ENCODE assay signal across 9 mouse cellular contexts in genomic region chr12:102319899-102320298, GRCm38 (mm10). TPM values are rescaled to one million over a fixed set of nuclear protein-coding genes. Genes with fewer than 3 reads are reported as not detected.
DNase-seq lines count a peak whose midpoint lies in the region; ATAC-seq and TF ChIP-seq lines count a peak whose summit lies in the region.
"Had no signal": no experiment of that assay in that cellular context is flagged by ENCODE, and none has a peak within 500 bp of the region (broad histone marks: within the 10 kb centered on the region; RNA-seq: fewer than 3 reads in every experiment).

No protein-coding gene starts in this region.

- no peaks in the 10 kb centered on the region for H3K27me3 ChIP-seq in heart, adult 2 months (ENCODE audit: control insufficient read depth, insufficient read depth, low read length)
- no peaks in the 10 kb centered on the region for H3K27me3 ChIP-seq in intestine, embryonic 14.5 days (replicated peaks; ENCODE audit: control insufficient read depth, insufficient read depth, low read length)
- no peaks in the 10 kb centered on the region for H3K27me3 ChIP-seq in liver, embryonic 11.5 days (replicated peaks; ENCODE audit: control insufficient read depth, insufficient read depth, low read length)
- H3K27me3 ChIP-seq in forebrain, embryonic 16.5 days (replicated peaks; ENCODE audit: control insufficient read depth, insufficient read depth, low read length), result no peaks in the 10 kb centered on the region
- H3K27me3 ChIP-seq: neural tube, embryonic 13.5 days had no signal

- peaks cover 37% of the 10 kb centered on the region for H3K36me3 ChIP-seq in heart, adult 2 months (ENCODE audit: control insufficient read depth, insufficient read depth, low read length)
- peaks cover 7% of the 10 kb centered on the region for H3K36me3 ChIP-seq in intestine, embryonic 14.5 days (ENCODE audit: control insufficient read depth, insufficient read depth, low read length)
- no peaks in the 10 kb centered on the region; the same call in 1 of the 2 replicates for H3K36me3 ChIP-seq in liver, embryonic 11.5 days (ENCODE audit: control insufficient read depth, insufficient read depth, low read length)
- no peaks in the 10 kb centered on the region for H3K36me3 ChIP-seq in forebrain, embryonic 16.5 days (ENCODE audit: control insufficient read depth, insufficient read depth)
- H3K36me3 ChIP-seq: neural tube, embryonic 13.5 days had no signal

- TF ChIP-seq POLR2A in heart, adult 2 months (IDR thresholded peaks at IDR 0.05; ENCODE audit: insufficient read depth, low read depth, low read length), result no peak

- TF ChIP-seq EP300 in heart, adult 2 months (IDR thresholded peaks at IDR 0.05; ENCODE audit: insufficient read depth, low read depth, low read length), result peak; percentile 81

- peak in 1 of 2 experiments; percentile 36 for DNase-seq in heart, adult 2 months
- DNase-seq in heart, postnatal 25 days (ENCODE audit: low spot score), result no peak
- DNase-seq in intestine, embryonic 14.5 days (ENCODE audit: low spot score), result no peak
- no peak for DNase-seq in liver, embryonic 11.5 days (ENCODE audit: low spot score)
- DNase-seq in skeletal muscle tissue, adult 2 months (ENCODE audit: low read depth, low spot score), result peak; percentile 43
- no peak for DNase-seq in gastrocnemius, postnatal 10 days
- DNase-seq in thymus, adult 18-20 months, result no peak

- H3K9me3 ChIP-seq in intestine, embryonic 14.5 days (ENCODE audit: control insufficient read depth, low read length), result no peaks in the 10 kb centered on the region
- H3K9me3 ChIP-seq in liver, embryonic 11.5 days (ENCODE audit: control insufficient read depth, low read length), result no peaks in the 10 kb centered on the region
- no peaks in the 10 kb centered on the region for H3K9me3 ChIP-seq in forebrain, embryonic 16.5 days (ENCODE audit: control insufficient read depth, low read length)
- H3K9me3 ChIP-seq: neural tube, embryonic 13.5 days had no signal

- 38% methylated on average over 2 of the region's 2 CpGs for WGBS in heart, adult 2 months
- WGBS in intestine, embryonic 14.5 days, result 40% methylated on average over 2 of the region's 2 CpGs
- 24% methylated on average over 2 of the region's 2 CpGs for WGBS in liver, embryonic 11.5 days
- WGBS in forebrain, embryonic 16.5 days, result 80% methylated on average over 2 of the region's 2 CpGs

- no peak overlapping the region for H3K4me2 ChIP-seq in intestine, embryonic 14.5 days (ENCODE audit: low read length)
- H3K4me2 ChIP-seq in liver, embryonic 11.5 days, result no peak overlapping the region
- H3K4me2 ChIP-seq in forebrain, embryonic 16.5 days (ENCODE audit: low read length), result no peak overlapping the region
- H3K4me2 ChIP-seq: neural tube, embryonic 13.5 days had no signal

- H3K27ac ChIP-seq in heart, adult 2 months, result peak overlapping the region; percentile 86
- H3K27ac ChIP-seq in intestine, embryonic 14.5 days (ENCODE audit: low read depth), result no peak overlapping the region
- H3K27ac ChIP-seq in liver, embryonic 11.5 days (ENCODE audit: low read depth, low read length), result no peak overlapping the region; the same call in 1 of the 2 replicates
- no peak overlapping the region for H3K27ac ChIP-seq in forebrain, embryonic 16.5 days (ENCODE audit: low read length)
- H3K27ac ChIP-seq: neural tube, embryonic 13.5 days had no signal

- ATAC-seq in intestine, embryonic 14.5 days (replicated peaks; ENCODE audit: low FRiP score, low TSS enrichment, low read depth), result peak; percentile 59; the same call in 1 of the 2 replicates
- ATAC-seq in liver, embryonic 11.5 days (replicated peaks; ENCODE audit: low FRiP score), result peak; percentile 59
- ATAC-seq in forebrain, embryonic 16.5 days, result no peak

- H3K9ac ChIP-seq in heart, adult 2 months (ENCODE audit: low read depth, low read length), result no peak overlapping the region
- no peak overlapping the region for H3K9ac ChIP-seq in intestine, embryonic 14.5 days (ENCODE audit: low read length)
- no peak overlapping the region for H3K9ac ChIP-seq in liver, embryonic 11.5 days (ENCODE audit: low read depth, low read length)
- no peak overlapping the region for H3K9ac ChIP-seq in forebrain, embryonic 16.5 days (replicated peaks; ENCODE audit: low read depth, low read length)
- H3K9ac ChIP-seq: neural tube, embryonic 13.5 days had no signal

- peaks cover 41% of the 10 kb centered on the region for H3K4me1 ChIP-seq in heart, adult 2 months (ENCODE audit: control insufficient read depth, insufficient read depth, low read length)
- H3K4me1 ChIP-seq in intestine, embryonic 14.5 days (replicated peaks; ENCODE audit: control insufficient read depth, insufficient read depth, low read length), result peaks cover 22% of the 10 kb centered on the region
- H3K4me1 ChIP-seq in liver, embryonic 11.5 days (replicated peaks; ENCODE audit: control insufficient read depth, insufficient read depth, low read length), result peaks cover 10% of the 10 kb centered on the region
- H3K4me1 ChIP-seq in forebrain, embryonic 16.5 days (replicated peaks; ENCODE audit: control insufficient read depth, insufficient read depth, low read length), result no peaks in the 10 kb centered on the region
- H3K4me1 ChIP-seq: neural tube, embryonic 13.5 days had no signal

- no peak for TF ChIP-seq CTCF in heart, adult 2 months (IDR thresholded peaks at IDR 0.05)

- H3K4me3 ChIP-seq in heart, adult 2 months, result no peak overlapping the region
- no peak overlapping the region for H3K4me3 ChIP-seq in intestine, embryonic 14.5 days (ENCODE audit: low read depth, low read length)
- H3K4me3 ChIP-seq in liver, embryonic 11.5 days (ENCODE audit: low read depth, low read length), result no peak overlapping the region
- no peak overlapping the region for H3K4me3 ChIP-seq in forebrain, embryonic 16.5 days (replicated peaks; ENCODE audit: low read length)
- H3K4me3 ChIP-seq: neural tube, embryonic 13.5 days had no signal

- no peaks in the 10 kb centered on the region; the same call in 1 of the 2 replicates for H3K79me2 ChIP-seq in heart, adult 2 months (replicated peaks; ENCODE audit: control insufficient read depth, insufficient read depth, low read length)

- intact Hi-C loops in heart, adult 2 months (cut with DNase I), result loop anchor here (1.0 kb wide), 1 partner anchor 36 kb away; no protein-coding TSS in a partner anchor
- intact Hi-C loops in heart, postnatal 25 days (cut with DNase I), result loop anchor here (2.0 kb wide), 1 partner anchor 33 kb away; no protein-coding TSS in a partner anchor

RNA-seq across cellular contexts. Expression of gene Rin3, which starts 37.1 kb away (rescaled TPM):
- total RNA-seq in heart, adult 2 months (2021), result 10 to 100 TPM; 14.7 to 25.3 TPM
- 6.1 and 10.3 TPM in 2 replicates for polyA plus RNA-seq in heart, adult 2 months (2012; rRNA removed)
- total RNA-seq in heart, postnatal 25 days (2021), result 10 to 100 TPM; 14.0 to 17.5 TPM
- polyA plus RNA-seq in intestine, embryonic 14.5 days (2014; fragmentation: Nextera tagmentation; extraction: Ambion mirVana), result 13.4 and 14.6 TPM in 2 replicates
- polyA plus RNA-seq in liver, embryonic 11.5 days (2014; fragmentation: Nextera tagmentation; extraction: Ambion mirVana), result 10.2 and 12.9 TPM in 2 replicates
- total RNA-seq in gastrocnemius, postnatal 10 days (2021), result 10 to 100 TPM; 13.2 to 21.0 TPM
- polyA plus RNA-seq in forebrain, embryonic 16.5 days (2015; fragmentation: Nextera tagmentation; extraction: Ambion mirVana), result 1.7 and 3.3 TPM in 2 replicates
